Mouse (Mus musculus): ENCODE data around the gene Vgf. TPM values are rescaled to one million over a fixed set of nuclear protein-coding genes. Genes with fewer than 3 reads are reported as not detected.
A peak's percentile ranks its signal among the peaks of the same experiment; 100 is the strongest.

Vgf gene
- total RNA-seq, 2 experiments from 2014 or later, result not detected

DNA sequence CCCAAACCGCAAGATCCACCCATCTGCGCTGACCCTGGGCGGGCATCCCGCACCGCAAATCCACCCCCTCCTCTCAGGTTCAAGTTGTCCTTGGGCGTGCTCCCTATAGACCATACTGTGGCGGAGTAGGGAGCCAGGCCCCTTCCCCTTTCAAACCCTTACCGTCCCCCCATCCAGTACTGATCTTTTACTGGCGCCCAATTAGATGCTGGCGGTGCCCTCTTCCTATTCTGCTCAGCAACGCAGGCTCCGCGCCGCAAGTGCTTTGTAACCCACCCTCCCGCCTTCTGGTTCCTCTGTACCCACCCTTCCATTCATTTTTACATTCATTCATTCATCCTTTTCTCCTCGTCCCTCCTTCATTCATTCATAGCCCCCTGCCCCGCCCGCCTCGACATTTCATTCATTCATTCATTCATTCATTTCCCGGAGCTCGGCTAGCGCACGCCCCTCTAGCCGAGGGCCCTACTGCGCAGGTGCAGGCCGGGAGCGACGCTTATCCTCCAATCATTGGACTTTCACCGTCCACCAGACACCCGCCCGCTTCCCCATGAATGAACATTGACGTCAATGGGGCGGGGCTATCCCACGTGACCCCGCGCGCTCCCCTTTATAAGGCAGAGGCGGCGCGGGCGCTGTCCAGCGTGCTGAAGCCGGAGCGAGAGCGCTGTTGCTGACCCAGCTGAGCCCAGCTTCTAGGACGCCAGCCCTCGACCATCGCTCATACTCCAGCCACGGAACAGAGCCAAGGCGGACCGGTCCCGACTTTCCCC is 3.6 kb downstream of the Vgf start:
- peak; percentile 75 for ATAC-seq (replicated peaks; ENCODE audit: poor library complexity, severe bottlenecking)

DNA sequence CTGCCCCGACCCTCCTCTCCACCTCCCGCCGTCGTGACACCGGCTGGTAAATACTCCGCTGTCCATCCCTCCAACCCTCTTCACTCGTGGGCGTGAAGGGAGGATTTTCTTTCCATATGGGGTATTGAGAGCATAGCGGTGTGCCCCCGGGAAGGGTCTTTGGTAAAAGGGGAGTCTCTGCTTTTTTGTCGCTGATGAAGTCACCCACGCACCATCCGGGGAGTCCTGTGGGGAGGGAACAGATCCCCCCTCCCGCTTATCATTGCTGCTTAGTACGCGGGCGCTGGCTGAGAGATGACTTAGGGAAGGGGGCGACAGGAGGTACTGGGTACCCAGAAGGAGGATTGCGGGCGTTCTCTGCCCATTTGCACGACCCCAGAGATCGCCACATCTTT is 4.2 kb downstream of the Vgf start:
- ATAC-seq (replicated peaks; ENCODE audit: poor library complexity, severe bottlenecking), result no peak

DNA sequence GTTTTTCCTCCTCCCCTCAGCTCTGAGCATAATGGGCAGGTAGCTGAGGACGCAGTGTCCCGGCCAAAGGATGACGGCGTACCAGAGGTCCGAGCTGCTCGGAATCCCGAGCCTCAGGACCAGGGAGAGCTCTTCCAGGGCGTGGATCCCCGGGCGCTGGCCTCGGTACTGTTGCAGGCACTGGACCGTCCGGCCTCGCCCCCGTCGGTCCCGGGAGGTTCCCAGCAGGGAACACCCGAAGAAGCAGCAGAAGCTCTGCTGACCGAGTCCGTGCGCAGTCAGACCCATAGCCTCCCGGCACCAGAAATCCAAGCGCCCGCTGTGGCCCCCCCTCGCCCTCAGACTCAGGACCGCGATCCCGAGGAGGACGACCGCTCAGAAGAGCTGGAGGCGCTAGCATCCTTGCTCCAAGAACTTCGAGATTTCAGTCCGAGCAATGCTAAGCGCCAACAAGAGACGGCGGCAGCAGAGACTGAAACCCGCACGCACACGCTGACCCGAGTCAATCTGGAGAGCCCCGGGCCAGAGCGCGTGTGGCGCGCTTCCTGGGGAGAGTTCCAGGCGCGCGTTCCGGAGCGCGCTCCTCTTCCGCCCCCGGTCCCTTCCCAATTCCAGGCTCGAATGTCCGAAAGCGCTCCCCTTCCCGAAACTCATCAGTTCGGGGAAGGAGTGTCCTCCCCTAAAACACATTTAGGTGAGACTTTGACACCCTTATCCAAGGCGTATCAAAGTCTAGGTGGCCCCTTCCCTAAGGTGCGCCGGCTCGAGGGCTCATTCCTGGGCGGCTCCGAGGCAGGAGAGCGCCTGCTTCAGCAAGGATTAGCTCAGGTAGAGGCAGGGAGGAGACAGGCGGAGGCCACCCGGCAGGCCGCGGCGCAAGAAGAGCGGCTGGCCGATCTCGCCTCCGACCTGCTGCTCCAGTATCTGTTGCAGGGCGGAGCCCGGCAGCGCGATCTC is 5.2 kb downstream of the Vgf start:
- no peak for ATAC-seq (replicated peaks; ENCODE audit: poor library complexity, severe bottlenecking)

DNA sequence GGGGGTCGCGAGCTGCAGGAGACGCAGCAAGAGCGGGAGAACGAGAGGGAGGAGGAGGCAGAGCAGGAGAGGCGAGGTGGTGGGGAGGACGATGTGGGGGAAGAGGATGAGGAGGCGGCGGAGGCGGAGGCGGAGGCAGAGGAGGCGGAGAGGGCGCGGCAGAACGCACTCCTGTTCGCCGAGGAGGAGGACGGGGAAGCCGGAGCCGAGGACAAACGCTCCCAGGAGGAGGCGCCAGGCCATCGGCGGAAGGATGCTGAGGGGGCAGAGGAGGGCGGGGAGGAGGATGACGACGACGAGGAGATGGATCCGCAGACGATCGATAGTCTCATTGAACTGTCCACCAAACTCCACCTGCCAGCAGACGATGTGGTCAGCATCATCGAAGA is 5.8 kb downstream of the Vgf start:
- ATAC-seq (replicated peaks; ENCODE audit: poor library complexity, severe bottlenecking), result no peak

DNA sequence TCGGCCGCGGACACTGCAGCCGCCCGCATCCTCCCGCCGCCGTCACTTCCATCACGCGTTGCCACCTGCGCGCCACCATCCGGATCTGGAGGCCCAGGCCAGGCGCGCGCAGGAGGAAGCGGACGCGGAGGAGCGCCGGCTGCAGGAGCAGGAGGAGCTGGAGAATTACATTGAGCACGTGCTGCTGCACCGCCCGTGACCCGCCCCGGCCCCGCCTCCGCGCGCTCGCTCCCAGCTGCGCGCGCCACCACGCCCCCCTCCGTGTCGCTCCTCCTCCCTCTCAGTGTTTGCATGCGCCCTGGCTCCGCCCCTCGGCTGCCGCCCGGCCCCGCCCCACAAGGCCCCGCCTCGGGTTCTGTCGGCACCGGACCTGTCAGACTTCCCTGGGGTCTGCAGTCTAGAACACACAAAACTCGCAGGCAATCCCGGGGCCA is 6.5 kb downstream of the Vgf start:
- ATAC-seq (replicated peaks; ENCODE audit: poor library complexity, severe bottlenecking), result peak; percentile 66

DNA sequence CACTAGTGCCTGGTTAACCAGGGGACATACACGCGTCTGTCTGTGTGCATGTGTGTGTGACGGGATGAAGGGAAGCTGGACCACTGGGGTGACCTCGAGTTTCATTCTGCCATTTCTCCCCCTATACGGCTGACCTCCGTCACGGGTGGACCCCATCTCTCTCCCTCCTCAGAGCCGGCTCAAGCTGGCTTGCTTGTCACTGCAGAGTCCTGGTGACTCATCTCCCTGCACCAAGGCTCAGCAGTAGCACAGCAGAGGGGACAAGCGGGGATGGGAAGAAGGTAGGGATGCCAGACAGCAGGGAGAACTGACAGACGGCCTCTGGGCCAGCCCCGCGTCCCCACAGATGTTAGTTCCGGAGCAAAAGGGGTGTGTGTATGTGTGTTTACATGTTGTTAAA is 10.0 kb downstream of the Vgf start:
- ATAC-seq (replicated peaks; ENCODE audit: poor library complexity, severe bottlenecking), result no peak

DNA sequence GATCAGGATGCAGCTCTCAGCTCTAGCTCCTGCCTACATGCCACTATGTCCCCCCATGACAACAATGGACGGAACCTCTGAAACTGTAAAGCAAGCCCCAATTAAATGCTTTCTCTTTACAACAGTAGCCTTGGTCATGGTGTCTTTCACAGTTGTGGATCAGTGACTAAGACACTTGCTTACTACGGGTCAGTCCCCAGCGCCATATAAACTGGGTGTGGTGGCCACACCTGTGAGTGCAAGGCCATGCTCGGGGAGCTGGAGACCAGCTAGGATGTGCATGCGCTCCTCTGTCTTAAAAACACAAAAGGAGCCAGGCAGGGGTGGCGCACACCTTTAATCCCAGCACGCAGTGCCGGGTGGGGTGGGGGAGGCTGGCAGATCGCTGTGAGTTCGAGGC is 13.3 kb downstream of the Vgf start:
- no peak for ATAC-seq (replicated peaks; ENCODE audit: poor library complexity, severe bottlenecking)

DNA sequence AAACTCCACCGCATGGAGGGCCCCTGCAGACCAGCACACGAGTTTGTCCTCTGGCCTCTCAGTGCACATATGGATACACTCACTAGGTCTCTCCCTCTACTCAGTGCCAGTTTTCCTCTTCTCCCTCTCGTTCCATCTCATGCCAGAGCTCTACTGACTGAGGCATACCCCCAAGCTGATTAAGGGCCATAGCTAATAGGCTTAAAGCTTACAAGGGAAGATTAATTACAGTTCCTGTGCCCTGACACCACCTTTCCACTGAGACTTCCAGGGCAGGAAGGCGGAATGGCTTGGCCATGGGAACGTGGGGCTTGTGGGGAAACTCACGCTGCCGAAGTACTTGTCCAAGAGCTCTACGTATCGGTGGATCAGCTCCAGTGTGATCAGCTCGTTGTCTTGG is 15.2 kb downstream of the Vgf start:
- ATAC-seq (replicated peaks; ENCODE audit: poor library complexity, severe bottlenecking), result no peak

DNA sequence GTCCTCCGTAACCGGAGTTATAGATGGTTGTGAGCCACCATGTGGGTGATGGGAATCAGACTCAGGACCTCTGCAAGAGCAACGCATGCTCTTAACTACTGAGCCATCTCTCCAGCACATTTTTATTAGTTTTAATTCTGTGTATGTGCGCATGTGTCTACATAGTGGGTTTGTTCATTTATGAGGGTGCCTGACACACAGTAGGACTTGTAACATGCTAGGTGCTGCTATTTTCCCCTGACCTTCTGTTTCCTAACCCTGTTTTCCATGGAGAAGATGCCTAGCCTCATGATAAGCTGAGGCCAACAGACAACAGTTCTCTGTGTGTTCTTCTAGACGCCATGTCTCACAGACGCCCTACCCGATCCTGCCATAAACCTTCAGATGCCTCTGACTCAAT is 17.8 kb downstream of the Vgf start:
- ATAC-seq (replicated peaks; ENCODE audit: poor library complexity, severe bottlenecking), result no peak

DNA sequence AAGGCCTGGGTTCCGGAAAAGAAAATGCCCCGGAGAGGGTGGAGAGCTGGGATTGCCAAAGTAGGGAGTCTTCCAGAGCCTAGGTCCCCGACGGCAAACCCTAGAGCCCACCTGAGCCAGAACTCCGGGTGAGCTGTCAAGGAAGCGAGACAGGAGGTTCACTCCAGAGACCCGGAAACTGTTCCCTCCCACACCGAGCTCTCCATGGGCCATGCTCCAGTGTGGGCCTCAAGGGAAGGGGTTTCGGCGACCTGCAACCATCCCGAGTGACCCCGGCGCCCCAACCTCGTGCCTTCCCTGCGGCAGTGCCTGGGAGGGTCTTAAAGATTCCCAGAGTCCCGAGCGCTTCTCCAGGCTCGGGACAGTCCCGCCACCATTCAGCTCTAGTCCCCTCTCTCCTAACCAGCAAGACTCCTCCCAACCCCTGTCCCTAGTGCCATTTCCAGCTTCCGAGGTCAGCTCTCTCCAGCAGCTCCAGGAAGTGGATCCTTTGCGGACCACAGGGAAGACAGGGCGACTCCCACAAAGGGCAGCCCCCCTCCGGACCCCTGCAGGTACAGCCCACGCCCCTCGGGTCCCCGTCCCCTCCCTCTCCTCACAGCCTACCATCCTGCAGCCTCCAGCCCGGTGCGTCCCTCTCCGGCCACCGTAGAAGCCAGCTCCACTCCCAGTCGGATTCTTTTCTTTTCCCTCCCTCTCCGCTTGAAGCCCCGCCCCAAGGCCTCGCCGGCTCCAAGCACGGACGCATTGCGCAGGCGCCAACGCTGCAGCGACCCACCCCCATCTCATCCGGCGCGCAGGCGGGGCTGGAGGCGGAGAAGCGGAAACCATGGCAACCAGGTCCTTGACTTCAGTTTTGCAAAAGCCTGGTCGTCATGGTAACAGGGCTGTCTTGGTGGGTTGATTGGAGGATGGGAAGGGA is 19.5 kb downstream of the Vgf start, which contains the start of gene Ap1s1:
TSS of gene Ap1s1 (minus strand) at position 734 of the 922 bp plus-strand sequence.
- peak; percentile 93 for ATAC-seq (replicated peaks; ENCODE audit: poor library complexity, severe bottlenecking)

DNA sequence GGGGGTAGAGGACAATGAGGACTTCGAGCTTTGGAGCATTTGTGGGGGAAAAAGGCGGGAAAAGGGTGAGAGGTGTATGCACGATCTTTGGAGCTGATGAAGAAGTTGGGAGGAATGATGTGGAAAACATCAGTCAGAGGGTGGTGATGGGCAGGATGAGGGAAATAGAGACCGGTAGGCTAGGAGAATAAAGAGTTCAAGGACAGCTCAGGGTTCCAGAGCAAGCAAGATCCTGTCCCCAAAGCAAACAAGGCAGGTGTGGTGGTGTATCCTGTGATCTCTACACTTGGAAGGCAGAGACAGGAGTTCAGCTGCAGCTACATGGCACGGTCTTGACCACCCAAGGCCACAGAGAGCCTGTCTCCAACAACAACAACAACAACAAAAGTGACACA is 20.1 kb downstream of the Vgf start:
- no peak for ATAC-seq (replicated peaks; ENCODE audit: poor library complexity, severe bottlenecking)

DNA sequence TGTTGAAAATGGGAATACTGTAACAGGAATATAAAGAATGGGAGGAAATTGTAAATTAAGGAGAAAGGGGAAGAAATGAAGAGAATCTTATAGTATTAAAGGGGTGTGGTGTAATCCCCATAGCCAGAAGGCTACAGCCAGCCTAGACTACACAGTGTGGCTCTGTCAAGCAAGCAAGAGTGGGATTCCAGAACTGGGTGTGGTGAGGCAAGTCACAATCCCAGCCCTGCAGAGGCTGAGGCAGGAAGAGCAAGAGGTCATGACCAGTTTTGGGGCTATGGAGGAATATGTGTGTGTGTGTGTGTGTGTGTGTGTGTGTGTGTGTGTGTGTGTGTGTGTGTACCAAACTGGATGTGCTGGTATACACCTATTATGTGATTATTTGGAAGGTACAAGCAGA is 20.8 kb downstream of the Vgf start:
- no peak for ATAC-seq (replicated peaks; ENCODE audit: poor library complexity, severe bottlenecking)

DNA sequence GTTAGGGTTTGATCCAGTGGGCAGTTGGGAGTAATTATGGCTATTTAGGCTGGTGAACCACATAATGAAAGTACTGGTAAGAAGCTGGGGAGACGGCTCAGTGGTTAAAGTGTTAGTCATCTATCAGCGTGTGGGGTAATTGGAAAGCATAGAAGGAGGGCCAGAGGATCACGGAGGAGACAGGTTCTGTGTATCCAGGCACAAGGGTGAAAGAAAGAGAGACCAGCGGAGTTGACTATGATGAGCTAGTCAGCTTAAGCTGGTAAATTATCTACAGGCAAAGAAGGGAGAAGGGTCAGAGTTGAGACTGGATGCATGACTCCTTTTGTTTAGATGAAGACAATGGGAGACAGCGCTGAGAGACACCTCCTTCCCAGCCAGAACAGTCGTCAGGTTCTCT is 24.9 kb downstream of the Vgf start:
- no peak for ATAC-seq (replicated peaks; ENCODE audit: poor library complexity, severe bottlenecking)

DNA sequence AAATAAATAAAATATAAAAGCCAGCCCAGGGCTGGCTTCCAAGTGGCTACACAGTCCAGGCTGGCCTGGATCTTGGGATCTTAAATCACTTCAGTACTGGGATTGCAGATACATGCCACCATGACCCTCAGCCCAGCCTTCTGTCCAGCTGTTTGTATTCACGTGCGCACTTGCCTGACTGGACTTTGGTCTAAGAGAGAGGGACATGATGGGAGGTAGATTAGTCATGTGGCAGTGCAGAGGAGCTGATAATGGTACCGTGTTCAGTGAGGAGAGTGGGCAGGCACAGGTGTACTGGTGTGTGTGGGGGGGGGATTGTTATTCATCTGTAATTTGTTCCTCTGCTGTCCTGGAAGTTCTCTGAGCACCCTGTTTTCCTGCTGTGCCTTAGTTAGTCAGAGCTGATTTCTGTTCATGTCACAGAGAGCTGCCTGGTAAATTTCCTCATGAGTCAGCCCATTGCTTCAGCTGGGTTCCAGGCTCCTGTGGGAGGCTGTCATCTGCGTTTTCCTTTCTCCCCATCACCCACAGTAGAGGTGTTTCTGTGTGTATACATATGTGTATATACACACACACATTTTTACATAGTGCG is 25.8 kb downstream of the Vgf start:
- no peak for ATAC-seq (replicated peaks; ENCODE audit: poor library complexity, severe bottlenecking)

DNA sequence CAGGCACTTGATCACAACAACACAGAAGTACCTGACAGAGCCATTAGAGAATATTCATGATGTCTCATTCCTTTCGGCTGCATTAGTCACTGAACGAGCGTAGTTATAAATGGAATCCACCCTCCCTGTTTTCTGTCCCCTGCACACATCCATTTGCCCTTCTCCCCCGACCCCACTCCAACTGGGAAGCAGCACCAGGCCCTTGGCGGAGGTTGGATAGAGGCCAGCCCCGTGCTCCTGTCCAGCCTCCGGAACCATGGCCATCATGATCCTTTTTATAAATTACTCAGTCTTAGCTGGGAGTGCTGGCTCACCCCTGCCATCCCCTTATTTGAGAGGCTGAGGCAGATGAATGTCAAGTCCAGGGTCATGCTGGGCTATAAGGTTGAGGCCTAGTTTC is 28.1 kb downstream of the Vgf start:
- no peak for ATAC-seq (replicated peaks; ENCODE audit: poor library complexity, severe bottlenecking)

DNA sequence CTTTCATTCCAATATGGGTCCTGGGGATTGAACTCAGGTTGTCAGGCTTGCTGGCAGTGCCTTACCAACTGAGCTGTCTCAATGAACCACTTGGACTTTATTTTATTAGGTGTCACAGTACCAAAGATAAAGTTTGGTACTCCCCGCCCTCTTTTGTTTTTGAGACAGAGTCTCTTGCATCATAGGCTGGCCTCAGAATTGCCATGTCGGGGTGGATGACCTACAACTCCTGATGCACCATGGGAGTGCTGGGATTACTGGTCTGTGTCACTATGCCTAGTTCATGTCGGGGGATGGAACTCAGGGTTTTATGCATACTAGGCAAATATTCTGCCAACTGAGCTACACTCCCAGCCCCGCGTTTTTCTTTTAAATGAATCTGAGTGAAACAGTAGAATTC is 28.7 kb downstream of the Vgf start:
- ATAC-seq (replicated peaks; ENCODE audit: poor library complexity, severe bottlenecking), result no peak

DNA sequence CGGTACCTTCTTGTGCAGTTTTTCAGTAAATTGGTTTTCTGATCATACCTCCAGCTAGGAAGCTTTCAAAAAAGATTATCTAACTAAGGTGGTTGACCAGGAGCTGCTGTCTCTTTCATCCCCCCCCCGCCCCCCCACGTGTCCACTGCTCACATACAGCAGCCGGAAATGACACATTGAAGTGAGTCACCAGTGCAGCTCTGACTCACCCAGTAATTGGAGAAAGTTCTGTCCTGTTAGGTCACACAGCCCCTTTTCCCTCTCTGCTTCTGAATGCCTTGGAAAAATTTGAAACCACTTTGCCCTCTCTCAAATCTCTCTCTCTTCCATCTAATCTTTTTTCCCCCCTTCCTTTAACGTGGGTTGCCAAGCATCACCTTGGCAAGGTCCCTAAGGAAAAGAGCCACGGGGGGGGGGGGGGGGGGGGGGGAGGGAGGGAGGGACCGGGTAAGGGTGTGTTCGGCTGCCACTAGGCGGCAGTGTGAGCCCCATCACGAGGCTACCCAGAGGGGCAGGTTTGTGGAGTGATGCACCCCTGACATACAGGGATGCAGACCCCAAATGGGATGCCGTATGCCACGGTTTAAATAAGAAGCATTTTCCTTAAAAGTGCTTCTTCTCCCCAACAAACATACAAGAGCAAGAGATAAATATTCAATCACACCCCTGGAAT is 35.8 kb downstream of the Vgf start:
- ATAC-seq (replicated peaks; ENCODE audit: poor library complexity, severe bottlenecking), result no peak

DNA sequence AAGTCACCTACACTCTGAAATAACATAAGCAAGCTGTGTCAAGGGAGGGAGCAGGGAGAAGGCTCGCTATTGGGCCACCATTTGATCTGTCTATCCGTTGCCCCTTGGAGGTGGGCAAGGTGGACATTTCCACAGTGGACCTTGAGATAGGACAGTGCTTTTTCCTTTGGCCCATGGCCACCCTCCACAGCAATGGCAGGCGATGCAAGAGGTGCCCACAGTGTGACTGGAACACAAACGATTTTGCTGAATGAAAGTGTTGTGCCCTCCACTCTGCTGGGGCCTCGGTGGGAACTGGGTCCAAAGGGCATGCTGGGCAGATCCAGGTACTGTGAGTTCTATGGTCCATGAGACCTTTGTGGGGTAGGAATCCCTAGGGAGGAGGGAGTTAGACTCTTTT is 36.4 kb downstream of the Vgf start:
- no peak for ATAC-seq (replicated peaks; ENCODE audit: poor library complexity, severe bottlenecking)

DNA sequence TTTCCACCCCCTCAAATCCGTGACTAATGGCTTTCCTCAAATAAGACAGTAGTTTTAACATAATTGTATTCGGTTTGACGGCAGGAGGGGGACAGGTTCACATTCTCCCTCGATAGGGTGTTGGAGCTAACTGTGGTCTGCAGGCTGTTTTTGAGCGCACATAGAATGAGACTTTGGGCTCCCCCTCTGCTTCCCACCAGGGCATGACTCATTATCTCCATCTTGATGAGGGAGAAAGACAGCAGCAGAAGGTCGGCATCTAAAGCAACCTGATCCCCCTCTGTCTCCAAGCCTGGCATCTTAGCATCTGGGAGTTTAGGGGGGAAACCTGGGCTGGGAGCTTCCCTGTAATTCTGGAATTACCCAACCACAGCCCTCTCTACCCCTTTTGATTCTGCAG is 39.3 kb downstream of the Vgf start:
- no peak for ATAC-seq (replicated peaks; ENCODE audit: poor library complexity, severe bottlenecking)

DNA sequence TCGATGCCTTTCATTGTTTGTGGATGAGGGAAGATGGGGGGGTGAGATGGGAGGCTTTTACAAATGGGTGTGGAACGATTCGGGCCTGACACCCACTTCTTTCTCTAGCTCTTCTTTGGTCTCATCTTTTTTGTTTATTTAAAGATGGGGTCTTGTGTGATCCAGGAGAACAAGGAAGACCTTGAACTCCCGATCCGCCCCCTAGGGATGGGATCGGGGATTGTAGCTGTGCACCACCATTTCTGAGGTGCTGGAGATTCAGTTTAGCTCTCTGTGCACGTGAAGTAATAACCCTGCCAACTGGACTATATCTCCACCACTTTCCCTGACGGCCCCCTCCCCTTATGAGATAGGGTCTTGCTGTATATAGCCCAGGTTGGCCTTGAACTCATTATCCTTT is 39.7 kb downstream of the Vgf start:
- ATAC-seq (replicated peaks; ENCODE audit: poor library complexity, severe bottlenecking), result no peak

Measured in granulocyte monocyte progenitor cell, adult 5-6 weeks (primary cell).